Comparison of ENCODE assay signal across 19 mouse cellular contexts in the genomic region with DNA sequence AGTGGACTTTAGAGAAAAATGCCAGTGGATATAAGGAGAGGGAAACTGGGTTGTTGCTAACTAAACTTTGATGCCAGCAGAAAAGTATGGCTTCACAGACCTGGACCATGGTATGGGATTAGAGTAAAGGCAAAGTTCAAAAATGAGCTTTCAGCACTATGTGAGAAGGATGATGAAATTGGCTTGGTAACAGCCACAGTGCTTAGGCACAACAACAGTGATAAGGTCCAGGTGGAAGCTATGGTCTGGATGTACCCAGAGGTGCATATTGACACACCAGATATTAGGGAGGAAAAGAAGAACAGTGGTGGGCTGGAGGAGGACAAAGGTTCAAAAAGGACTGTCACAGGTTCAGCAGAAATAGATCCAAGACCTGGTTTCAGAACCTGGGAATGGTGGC.
"Had no signal": no experiment of that assay in that cellular context is flagged by ENCODE, and none has a peak within 500 bp of the region (broad histone marks: within the 10 kb centered on the region; RNA-seq: fewer than 3 reads in every experiment).

No protein-coding gene starts in this region.

- ATAC-seq: midbrain, embryonic 16.5 days had no signal

- H3K27me3 ChIP-seq: midbrain, embryonic 12.5 days; neural tube, embryonic 13.5 days; neural tube, embryonic 15.5 days had no signal

- H3K9me3 ChIP-seq: midbrain, embryonic 10.5 days; midbrain, embryonic 12.5 days; neural tube, embryonic 13.5 days; neural tube, embryonic 15.5 days had no signal

- H3K4me2 ChIP-seq: lung, embryonic 14.5 days; midbrain, embryonic 12.5 days; neural tube, embryonic 13.5 days; neural tube, embryonic 15.5 days had no signal

- DNase-seq: lung, adult 18-20 months; lung, embryonic 14.5 days; lung, postnatal 10 days; lung, postnatal 4 days; midbrain, embryonic 14.5 days; retina, postnatal 1 day; right cerebral cortex, adult 18-20 months; right cerebral cortex, postnatal 25 days; right cerebral cortex, postnatal 4 days; spleen, adult 18-20 months; thymus, adult 18-20 months; thymus, postnatal 14 days; thymus, postnatal 36 days had no signal

- H3K9ac ChIP-seq: lung, embryonic 14.5 days; midbrain, embryonic 12.5 days; neural tube, embryonic 13.5 days; neural tube, embryonic 15.5 days had no signal

- H3K4me3 ChIP-seq: midbrain, embryonic 10.5 days; midbrain, embryonic 12.5 days; myocyte; neural tube, embryonic 13.5 days; neural tube, embryonic 15.5 days had no signal

- H3K27ac ChIP-seq: midbrain, embryonic 10.5 days; midbrain, embryonic 12.5 days; neural tube, embryonic 13.5 days; neural tube, embryonic 15.5 days had no signal

- H3K36me3 ChIP-seq: midbrain, embryonic 10.5 days; midbrain, embryonic 12.5 days; neural tube, embryonic 13.5 days; neural tube, embryonic 15.5 days had no signal
